Mouse (Mus musculus) embryonic fibroblast, embryonic 13.5 days (primary cell): ENCODE results near the gene Cbr1. TPM values are rescaled to one million over a fixed set of nuclear protein-coding genes. Genes with fewer than 3 reads are reported as not detected.

Source experiments
- H3K27ac ChIP-seq: 2 replicates; pipeline ENCODE4 v1.5.1; 2012; ENCODE audit warnings: low read length, control low read depth, inconsistent platforms; ENCODE audit not compliant: insufficient read depth
- H3K4me1 ChIP-seq: 2 replicates; pipeline ENCODE4 v1.6.1; 2011; ENCODE audit warnings: low read length; ENCODE audit not compliant: control insufficient read depth, insufficient read depth
- H3K4me3 ChIP-seq: 2 replicates; pipeline ENCODE4 v1.5.1; 2011; ENCODE audit warnings: mild to moderate bottlenecking, control low read depth, low read length; ENCODE audit not compliant: insufficient read depth
- CTCF ChIP-seq: IDR thresholded peaks from 2 replicates; pipeline ENCODE4 v1.5.1; 2011; ENCODE audit warnings: mild to moderate bottlenecking, control low read depth, low read length, moderate library complexity, borderline replicate concordance; ENCODE audit not compliant: insufficient read depth
- POLR2A ChIP-seq: IDR thresholded peaks from 2 replicates; pipeline ENCODE4 v1.6.1; 2011; ENCODE audit warnings: low read depth, mild to moderate bottlenecking, control low read depth, low read length, moderate library complexity
- polyA plus RNA-seq: library from polyadenylated mRNA; stranded (reverse); fragments of >200 nt; gene quantifications from 2 replicates; pipeline ENCODE4 v1.2.4, GENCODE M21; 2011; ENCODE audit warnings: low read depth; ENCODE audit not compliant: missing spikeins, insufficient read length

The Cbr1 gene
- polyA plus RNA-seq, 1 experiment, result 30.0 TPM

- Histone ChIP-seq H3K27ac (no peak overlapping the region), H3K4me1 (no peaks in the 10 kb centered on the region), H3K4me3 (no peak overlapping the region)
- TF ChIP-seq CTCF (no peak), POLR2A (no peak)
Observed at GRCm38 (mm10) chr16:93596807-93597206, 8.8 kb upstream of the Cbr1 start.

DNA sequence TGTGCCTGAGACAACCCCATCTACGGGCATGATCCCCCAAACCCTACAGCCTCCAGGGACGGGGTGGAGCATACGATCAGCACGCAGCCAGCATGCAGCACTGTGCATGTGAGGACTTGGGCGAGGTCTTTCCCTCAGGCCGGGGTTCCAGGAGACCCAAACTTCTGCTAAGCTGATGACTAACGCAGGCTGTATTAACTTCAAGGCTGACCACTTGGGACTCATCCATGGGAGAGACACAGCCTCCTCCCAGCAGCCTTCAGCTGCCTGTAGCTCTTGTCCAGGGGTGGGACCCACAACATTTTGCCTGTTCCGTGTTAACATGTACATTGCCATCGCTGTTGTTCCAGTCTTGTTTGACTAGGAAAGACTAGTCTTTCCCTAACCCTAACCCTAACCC is 8.1 kb upstream of the Cbr1 start:
- Histone ChIP-seq H3K4me1 (no peaks in the 10 kb centered on the region), H3K4me3 (no peak overlapping the region)
- no peak for TF ChIP-seq POLR2A
- TF ChIP-seq CTCF, result no peak

GRCm38 (mm10) chr16:93599461-93599860 is 6.2 kb upstream of the Cbr1 start:
- Histone ChIP-seq H3K4me1 (0 out of 2 replicates have a peak, but pooled peaks cover 3% of the 10 kb centered on the region), H3K27ac (no peak overlapping the region), H3K4me3 (no peak overlapping the region)
- no peak for TF ChIP-seq CTCF
- no peak for TF ChIP-seq POLR2A

More for the DNA sequence above, 8.1 kb upstream of the Cbr1 start:
- no peak overlapping the region for H3K27ac ChIP-seq

DNA sequence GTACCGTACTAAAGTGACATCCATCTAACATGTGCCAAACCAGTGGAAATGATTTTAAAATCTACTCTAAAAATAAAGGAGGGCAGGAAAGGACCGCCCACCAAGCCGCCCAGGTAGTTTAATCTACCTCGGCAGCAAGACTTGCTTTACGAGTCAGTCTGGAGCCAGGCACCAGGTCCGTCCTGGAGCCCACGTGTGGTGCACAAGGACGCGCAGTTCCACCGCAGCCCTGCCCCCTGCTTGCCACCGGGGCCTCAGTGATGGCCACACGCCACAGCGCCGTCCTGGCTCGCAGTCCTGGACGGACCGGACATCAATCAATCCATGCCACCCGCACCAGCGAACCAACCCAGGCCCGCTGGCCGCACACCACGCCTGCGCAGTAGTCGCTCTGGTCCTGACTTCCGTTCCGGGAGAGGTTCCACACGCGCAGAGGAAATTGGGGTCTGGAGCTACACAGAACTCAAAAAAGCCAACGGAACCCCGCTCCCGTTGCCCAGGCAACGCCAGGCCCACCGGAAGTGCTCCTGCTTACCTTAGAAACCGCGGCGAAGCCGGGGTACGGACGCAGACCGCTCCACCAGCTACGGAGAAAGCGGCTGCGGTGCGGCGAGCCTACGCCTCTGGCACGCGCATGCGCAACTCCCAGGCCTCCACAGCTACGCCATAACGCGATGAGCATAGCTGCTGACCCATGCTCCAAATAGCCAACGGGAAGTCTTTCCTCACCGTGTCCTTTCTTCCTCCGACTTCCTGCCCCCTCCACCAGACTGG is 2.0 kb upstream of the Cbr1 start, which contains the start of gene Setd4:
Gene Setd4 (minus strand): TSS at position 625 of the 774 bp plus-strand sequence.
- H3K27ac ChIP-seq, result peak within 1 kb of the TSS; percentile 64
- H3K4me3 ChIP-seq, result peak within 1 kb of the TSS; percentile 37
- 0 out of 2 replicates have a peak, but pooled peaks cover 5% of the 10 kb centered on the region for H3K4me1 ChIP-seq
- TF ChIP-seq POLR2A (peak; percentile 89), CTCF (no peak)

DNA sequence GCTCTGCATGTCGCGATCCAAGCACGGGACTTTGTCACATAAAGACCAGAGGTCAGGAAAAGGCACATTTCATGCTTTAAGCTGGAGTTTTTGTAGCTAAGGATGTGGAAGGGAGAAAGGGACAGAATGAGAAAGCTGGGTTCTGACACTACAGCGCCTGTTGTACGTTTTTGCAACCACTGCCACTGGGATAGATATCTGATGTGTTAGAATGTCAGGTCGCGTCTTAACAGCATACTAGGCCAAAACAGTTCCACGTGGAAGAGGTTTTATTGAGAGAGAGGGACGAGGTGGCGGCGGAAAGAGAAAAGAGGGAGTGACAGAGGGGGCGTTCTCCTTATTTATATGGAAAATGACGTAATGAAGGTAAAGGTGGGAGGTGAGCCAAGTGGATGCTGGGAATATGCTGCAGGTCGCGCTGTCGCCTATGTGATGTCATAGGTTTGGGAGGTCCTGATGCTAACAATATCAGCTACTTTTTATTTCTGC is 1.1 kb upstream of the Cbr1 start:
- Histone ChIP-seq H3K4me1 (0 out of 2 replicates have a peak, but pooled peaks cover 5% of the 10 kb centered on the region), H3K27ac (peak overlapping the region; percentile 64; the same call in 1 of the 2 replicates), H3K4me3 (0 out of 2 replicates have a peak overlapping the region, but pooled peaks have one; percentile 37)
- no peak for TF ChIP-seq CTCF
- TF ChIP-seq POLR2A, result no peak

GRCm38 (mm10) chr16:93606146-93606545 is 493 bp downstream of the Cbr1 start:
- no peak for TF ChIP-seq POLR2A
- no peak for TF ChIP-seq CTCF
- Histone ChIP-seq H3K4me1 (0 out of 2 replicates have a peak, but pooled peaks cover 5% of the 10 kb centered on the region), H3K4me3 (no peak overlapping the region), H3K27ac (no peak overlapping the region)

- Histone ChIP-seq H3K4me3 (peak overlapping the region; percentile 55), H3K27ac (no peak overlapping the region), H3K4me1 (0 out of 2 replicates have a peak, but pooled peaks cover 5% of the 10 kb centered on the region)
- TF ChIP-seq CTCF, result no peak
- TF ChIP-seq POLR2A, result peak; percentile 95
Observed at GRCm38 (mm10) chr16:93607669-93608101, 2.0 kb downstream of the Cbr1 start.

DNA sequence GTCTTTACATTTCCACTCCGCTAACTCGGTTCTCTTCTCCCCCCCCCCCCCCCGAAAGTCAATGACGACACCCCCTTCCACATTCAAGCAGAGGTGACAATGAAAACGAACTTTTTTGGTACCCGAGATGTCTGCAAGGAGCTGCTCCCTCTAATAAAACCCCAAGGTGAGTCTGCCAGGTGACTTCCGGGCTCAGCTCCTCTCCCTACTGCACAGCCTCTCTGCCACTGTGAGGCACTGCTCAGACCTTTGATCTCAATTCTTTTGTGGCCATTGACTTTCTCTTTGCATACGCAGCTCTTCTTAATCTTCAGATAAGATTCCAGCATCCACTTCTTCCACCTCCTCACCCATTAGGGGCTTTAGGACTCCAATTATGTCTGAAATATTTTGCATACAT is 3.1 kb downstream of the Cbr1 start:
- TF ChIP-seq POLR2A, result no peak
- TF ChIP-seq CTCF, result no peak
- Histone ChIP-seq H3K4me1 (0 out of 2 replicates have a peak, but pooled peaks cover 5% of the 10 kb centered on the region), H3K4me3 (no peak overlapping the region), H3K27ac (no peak overlapping the region)

- 0 out of 2 replicates have a peak, but pooled peaks cover under 1% of the 10 kb centered on the region for H3K4me1 ChIP-seq
- no peak for TF ChIP-seq CTCF
- TF ChIP-seq POLR2A, result no peak
- H3K27ac ChIP-seq, result no peak overlapping the region
- H3K4me3 ChIP-seq, result no peak overlapping the region
Observed at GRCm38 (mm10) chr16:93609796-93610195, 4.1 kb downstream of the Cbr1 start.

GRCm38 (mm10) chr16:93610961-93611360 is 5.3 kb downstream of the Cbr1 start:
- Histone ChIP-seq H3K4me3 (no peak overlapping the region), H3K4me1 (no peaks in the 10 kb centered on the region), H3K27ac (no peak overlapping the region)
- TF ChIP-seq POLR2A (no peak), CTCF (no peak)
